Mouse (Mus musculus) olfactory bulb, adult 2 months (tissue): ENCODE measurements around the gene Gtpbp3. TPM values are rescaled to one million over a fixed set of nuclear protein-coding genes. Genes with fewer than 3 reads are reported as not detected.

Source experiments
- H3K27ac ChIP-seq: fragments of 200-500 bp; 2 replicates; pipeline ENCODE4 v1.5.1; 2012; ENCODE audit warnings: low read depth, low read length; ENCODE audit not compliant: insufficient read depth
- H3K4me1 ChIP-seq: fragments of 200-500 bp; 2 replicates; pipeline ENCODE4 v1.6.1; 2012; ENCODE audit warnings: low read length; ENCODE audit not compliant: control insufficient read depth, insufficient read depth
- H3K4me3 ChIP-seq: fragments of 200-500 bp; 2 replicates; pipeline ENCODE4 v1.5.1; 2012; ENCODE audit warnings: mild to moderate bottlenecking, low read depth, low read length, moderate library complexity; ENCODE audit not compliant: insufficient read depth
- CTCF ChIP-seq: fragments of 200-500 bp; IDR thresholded peaks from 2 replicates; pipeline ENCODE4 v1.5.1; 2012; ENCODE audit warnings: low read depth, mild to moderate bottlenecking, low read length, moderate library complexity; ENCODE audit not compliant: insufficient read depth
- POLR2A ChIP-seq: fragments of 200-500 bp; IDR thresholded peaks from 2 replicates; pipeline ENCODE4 v1.6.1; 2012; ENCODE audit warnings: mild to moderate bottlenecking, low read depth, low read length, moderate library complexity; ENCODE audit not compliant: insufficient read depth
- WGBS: fragments of 180-500 bp; shearing (Covaris S2); methylation state at CpG from one replicate; pipeline ENCODE4 v1.1.7; 2018; 5-methylcytosine and 5-hydroxymethylcytosine counted together
- polyA plus RNA-seq: library from polyadenylated mRNA; stranded (reverse); fragments of >200 nt; gene quantifications from 2 replicates; pipeline ENCODE4 v1.2.4, GENCODE M21; 2012; ENCODE audit warnings: low replicate concordance; ENCODE audit not compliant: missing spikeins, insufficient read depth, insufficient read length

Gene Gtpbp3
- polyA plus RNA-seq, 1 experiment: not detected

DNA sequence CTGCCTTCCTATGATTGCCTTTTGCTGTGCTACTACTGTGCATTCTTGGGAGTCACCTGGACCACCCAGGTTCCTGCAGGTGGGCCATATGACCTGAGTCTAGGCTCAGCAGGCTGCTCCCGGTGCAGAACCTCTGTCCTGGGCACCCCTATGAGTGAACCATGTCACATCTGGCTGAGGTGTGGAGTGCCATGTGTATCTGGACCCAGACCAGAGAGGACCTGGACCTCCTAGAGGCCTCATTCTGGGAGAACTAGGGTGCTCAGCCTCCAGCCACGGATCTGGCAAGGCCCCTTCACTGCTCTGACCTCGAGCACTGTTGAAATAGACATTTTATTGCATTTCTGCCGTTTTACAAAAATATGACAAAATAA is 12.2 kb upstream of the Gtpbp3 start:
- H3K27ac ChIP-seq: peak overlapping the region; percentile 73; the same call in 1 of the 2 replicates
- peak overlapping the region; percentile 57; the same call in 1 of the 2 replicates for H3K4me3 ChIP-seq
- H3K4me1 ChIP-seq: peaks cover 23% of the 10 kb centered on the region
- no peak for TF ChIP-seq CTCF
- TF ChIP-seq POLR2A: no peak
- WGBS: 26% methylated on average over 4 of the region's 4 CpGs

DNA sequence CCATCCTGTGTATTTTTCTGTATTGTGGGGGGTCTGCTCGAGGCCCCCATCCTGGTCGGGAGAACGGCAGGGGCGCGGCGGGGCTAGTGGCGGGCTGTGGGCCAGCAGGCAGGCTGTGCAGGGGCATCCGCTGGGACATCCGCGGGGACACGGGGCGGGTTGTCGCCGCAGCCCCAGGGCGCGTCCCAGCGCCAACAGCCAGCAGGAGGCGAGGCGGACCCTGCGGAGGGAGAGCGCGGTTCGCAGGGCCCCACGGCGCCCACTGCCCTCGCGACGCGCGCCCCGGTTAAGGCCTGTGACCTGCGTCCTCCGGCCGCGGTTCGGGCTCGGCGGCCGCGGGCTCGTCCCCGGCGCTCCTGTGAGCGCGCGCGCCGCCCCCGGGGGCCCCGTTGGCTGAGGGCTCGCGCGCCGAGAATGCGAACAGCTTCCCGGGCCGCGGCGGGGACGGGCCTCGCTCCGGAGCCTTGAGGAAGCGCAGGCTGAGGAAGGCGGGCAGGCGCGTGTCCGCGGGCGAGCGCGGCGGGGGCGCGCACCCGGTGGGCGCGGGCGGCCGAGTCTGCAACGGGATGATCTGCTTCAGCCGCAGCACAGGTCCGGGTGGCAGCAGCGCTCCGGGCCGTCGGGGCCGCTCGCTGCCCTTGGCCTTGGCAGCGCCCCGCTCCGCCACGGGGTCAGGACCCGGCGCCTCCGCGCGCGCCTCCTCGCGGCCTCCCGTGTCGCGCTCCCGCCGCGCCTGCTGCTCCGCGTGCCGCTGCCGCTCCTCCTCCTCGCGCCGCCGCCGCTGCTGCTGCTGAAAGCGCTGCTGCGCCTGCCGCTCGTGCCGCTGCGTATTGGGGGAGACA is 11.6 kb upstream of the Gtpbp3 start:
- peak overlapping the region; percentile 57 for H3K4me3 ChIP-seq
- under 1% methylated on average over 109 of the region's 121 CpGs for WGBS
- TF ChIP-seq CTCF: no peak
- peak; percentile 16; the same call in 1 of the 2 replicates for TF ChIP-seq POLR2A
- peaks cover 17% of the 10 kb centered on the region for H3K4me1 ChIP-seq
- peak overlapping the region; percentile 73 for H3K27ac ChIP-seq

DNA sequence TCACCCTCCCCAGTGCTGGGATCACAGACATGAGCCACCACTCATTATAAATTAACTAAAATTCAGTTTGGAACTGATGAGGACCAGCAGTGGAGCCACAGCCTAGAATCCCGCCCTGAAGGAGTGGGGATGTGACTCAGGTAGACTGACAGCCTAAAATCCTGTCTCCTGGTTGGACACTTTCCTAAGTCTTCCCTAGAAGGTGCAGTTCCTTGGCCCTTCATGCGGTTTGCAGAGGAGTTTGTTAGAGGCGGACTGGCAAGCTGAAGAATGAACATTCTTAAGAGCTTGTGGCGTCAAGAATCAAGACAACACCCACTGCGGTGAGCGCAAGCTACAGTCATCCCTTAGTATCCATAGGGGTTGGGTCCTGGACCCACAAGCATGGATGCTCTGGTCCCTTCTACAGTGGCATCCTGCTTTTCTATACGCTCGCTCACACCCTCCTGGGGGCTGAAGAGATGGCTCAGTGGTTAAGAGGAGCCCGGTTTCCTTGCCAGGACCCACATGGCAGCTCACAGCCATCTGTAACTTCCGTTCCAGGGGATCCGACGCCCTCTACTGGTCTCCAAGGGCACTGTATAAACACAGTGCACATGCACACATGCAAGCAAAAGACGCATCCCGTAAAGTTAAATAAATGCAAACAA is 10.6 kb upstream of the Gtpbp3 start:
- TF ChIP-seq POLR2A (no peak), CTCF (no peak)
- peak overlapping the region; percentile 8; the same call in 1 of the 2 replicates for H3K4me3 ChIP-seq
- peaks cover 17% of the 10 kb centered on the region for H3K4me1 ChIP-seq
- no peak overlapping the region for H3K27ac ChIP-seq
- 46% methylated on average over 14 of the region's 14 CpGs for WGBS

DNA sequence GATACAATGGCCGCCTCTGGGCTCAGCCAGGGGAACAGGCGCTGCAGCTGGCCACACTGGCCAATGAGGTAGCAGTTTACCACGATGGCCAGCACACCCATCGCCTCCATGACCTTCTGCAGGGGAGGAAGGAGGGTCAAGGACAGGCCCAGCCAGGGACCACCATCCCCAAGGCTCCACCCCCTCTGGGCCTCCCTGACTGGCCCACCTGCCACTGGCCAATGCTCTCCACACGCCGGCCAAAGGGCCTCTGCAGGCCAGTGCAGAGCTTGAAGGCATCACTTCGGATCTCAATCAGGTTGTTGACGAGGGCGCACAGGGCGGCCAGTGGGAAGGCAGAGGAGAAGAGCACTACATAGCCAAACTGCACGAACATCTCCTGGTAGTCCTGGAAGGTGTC is 9.0 kb upstream of the Gtpbp3 start:
- TF ChIP-seq POLR2A: no peak
- no peak for TF ChIP-seq CTCF
- 91% methylated on average over 11 of the region's 11 CpGs for WGBS
- no peak overlapping the region for H3K27ac ChIP-seq
- H3K4me1 ChIP-seq: peaks cover 17% of the 10 kb centered on the region
- H3K4me3 ChIP-seq: no peak overlapping the region

DNA sequence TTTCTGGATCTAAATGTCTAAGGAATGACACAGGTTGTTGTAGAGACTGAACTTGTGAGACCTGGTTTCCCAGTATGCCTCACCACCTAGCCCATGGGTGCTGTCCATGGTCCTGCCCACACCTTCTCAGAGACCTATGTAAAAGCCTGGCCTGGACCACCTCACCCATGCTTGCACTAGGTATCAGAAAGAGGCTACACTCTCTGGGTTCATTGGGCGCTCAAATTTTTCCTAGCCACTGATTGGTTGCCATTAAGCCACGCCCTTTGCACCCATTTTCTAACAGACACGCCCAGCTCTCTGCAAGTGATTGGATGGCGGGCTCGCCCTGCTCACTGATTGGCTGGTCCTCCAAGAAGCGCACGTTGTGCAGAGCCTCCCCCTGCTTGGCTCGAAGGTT is 4.0 kb upstream of the Gtpbp3 start:
- Histone ChIP-seq H3K4me3 (no peak overlapping the region), H3K4me1 (peaks cover 18% of the 10 kb centered on the region), H3K27ac (no peak overlapping the region)
- WGBS: 60% methylated on average over 8 of the region's 8 CpGs
- TF ChIP-seq CTCF: no peak
- no peak for TF ChIP-seq POLR2A

DNA sequence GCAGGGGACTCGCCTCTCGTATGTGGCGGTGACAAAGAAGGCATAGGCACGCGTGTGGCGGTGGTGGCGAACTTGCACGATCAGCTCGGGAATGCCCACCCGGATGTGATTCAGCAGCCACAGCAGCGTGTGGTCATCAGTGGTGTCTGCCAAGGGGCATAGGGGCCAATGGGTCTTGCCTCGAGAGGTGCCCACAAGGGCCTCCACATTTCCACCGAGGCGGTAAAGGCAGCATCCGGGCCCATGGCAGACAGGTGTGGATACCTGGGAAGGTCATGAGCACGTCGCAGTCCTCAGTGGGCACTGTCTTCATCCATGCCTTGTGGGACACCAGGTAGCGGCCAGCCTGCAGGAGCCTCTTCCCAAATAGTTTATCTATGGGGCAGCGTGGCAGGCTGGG is 3.2 kb upstream of the Gtpbp3 start:
- H3K4me1 ChIP-seq: peaks cover 22% of the 10 kb centered on the region
- TF ChIP-seq CTCF (no peak), POLR2A (no peak)
- 92% methylated on average over 19 of the region's 19 CpGs for WGBS
- H3K4me3 ChIP-seq: peak overlapping the region; percentile 95
- H3K27ac ChIP-seq: no peak overlapping the region

DNA sequence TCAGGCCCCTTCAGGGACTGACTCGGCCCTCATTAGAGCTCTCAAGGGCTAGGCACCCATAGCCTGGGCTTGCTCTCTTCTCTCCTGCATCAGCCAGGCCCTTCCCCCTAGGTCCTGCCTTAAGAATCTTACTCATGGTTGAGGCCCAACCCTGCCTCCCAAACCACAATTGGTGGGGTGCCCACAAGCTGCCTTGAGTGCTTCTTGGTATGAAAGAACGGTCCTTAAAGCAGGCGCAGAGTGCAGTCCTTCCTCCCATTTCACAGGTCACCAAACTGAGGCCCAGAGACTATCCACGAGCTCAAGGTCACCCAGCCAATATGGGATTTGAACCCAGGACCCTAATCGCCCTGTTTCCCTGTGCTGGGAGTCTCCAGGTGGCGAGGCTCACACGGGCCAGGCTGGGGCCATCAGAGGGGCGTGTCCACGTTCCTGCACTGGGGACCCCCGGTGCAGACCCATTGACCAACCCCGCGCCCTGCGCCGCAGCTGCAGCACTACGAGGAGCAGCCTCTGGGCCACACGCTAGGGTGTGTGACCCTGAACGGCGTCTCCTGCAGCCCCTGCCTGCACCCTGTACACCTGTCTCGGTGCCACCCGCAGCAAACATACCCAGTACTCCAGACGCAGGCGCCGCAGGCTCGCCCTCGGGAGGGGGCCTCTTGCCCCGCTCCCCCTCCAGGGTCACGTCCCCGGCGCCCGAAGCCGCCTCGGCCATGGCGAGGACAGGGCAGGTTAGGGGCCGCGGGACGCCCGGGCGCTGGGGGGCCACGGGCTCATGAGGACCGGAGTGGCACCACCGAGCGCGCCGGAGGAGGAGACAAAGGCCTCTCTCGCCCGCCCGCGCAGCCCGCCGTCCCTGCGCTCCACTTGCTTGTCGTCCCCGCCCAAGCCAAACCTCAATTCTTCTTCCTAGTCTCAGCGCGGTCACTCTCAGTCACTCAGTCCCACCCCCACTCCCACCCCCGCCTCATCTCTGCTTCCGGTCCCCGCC is 2.5 kb upstream of the Gtpbp3 start, which contains the start of gene Ano8:
Ano8 (minus strand) TSS at position 822 of the 994 bp plus-strand sequence.
- Histone ChIP-seq H3K4me3 (peak within 1 kb of the TSS; percentile 95), H3K4me1 (peaks cover 22% of the 10 kb centered on the region), H3K27ac (peak within 1 kb of the TSS; percentile 76)
- 5% methylated on average over 56 of the region's 58 CpGs for WGBS
- TF ChIP-seq POLR2A: 0 out of 2 replicates have a peak, but pooled peaks have one; percentile 17
- TF ChIP-seq CTCF: no peak

DNA sequence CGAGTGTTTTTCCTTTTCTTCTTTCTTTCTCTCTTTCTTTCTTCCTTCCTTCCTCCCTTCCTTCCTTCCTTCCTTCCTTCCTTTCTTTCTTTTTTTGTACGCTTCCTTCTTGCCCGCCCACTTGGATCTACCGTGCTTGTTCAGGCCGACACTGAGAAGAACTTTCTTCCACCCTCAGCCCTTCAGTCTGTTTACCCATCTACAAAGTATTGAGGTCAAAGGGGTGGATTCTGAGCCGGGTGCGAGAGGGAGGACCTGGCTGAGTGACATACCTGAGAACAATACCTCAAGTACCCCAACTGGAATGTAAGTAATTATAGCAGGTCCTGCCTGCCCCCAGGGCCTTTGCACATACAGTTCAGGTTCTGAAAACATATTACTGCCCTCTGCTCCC is 1.8 kb upstream of the Gtpbp3 start:
- WGBS: 5% methylated on average over 7 of the region's 7 CpGs
- TF ChIP-seq CTCF (no peak), POLR2A (no peak)
- peak overlapping the region; percentile 95 for H3K4me3 ChIP-seq
- H3K4me1 ChIP-seq: peaks cover 22% of the 10 kb centered on the region
- H3K27ac ChIP-seq: peak overlapping the region; percentile 20; the same call in 1 of the 2 replicates
